Mouse (Mus musculus): ENCODE data around the gene Psd. TPM values are rescaled to one million over a fixed set of nuclear protein-coding genes. Genes with fewer than 3 reads are reported as not detected.

The Psd gene
- polyA plus RNA-seq, 1 experiment: 7.6 TPM

DNA sequence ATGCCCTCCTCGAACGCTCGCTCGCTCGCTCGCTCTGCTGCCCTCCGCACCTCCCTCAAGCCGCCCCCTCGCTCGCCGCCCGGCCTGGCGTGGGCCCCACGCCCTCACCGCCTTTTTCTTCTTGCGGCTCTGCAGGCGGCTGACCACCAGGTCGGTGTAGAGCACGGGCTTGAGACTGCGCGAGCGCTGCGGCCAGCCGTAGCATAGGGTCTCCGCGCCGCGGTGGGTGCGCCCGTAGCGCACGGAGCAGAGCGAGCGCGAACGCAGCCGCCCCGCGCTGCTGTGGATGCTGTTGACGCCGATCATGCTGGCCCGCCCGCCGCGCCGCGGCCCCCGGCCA lies 9.4 kb downstream of the Psd start:
- Histone ChIP-seq H3K9me3 (ENCODE audit: control insufficient read depth, low read length) (peaks cover 19% of the 10 kb centered on the region), H3K4me3 (replicated peaks) (peak overlapping the region; percentile 44), H3K27me3 (ENCODE audit: control insufficient read depth) (peaks cover 74% of the 10 kb centered on the region), H3K4me1 (ENCODE audit: control insufficient read depth) (peaks cover 73% of the 10 kb centered on the region), H3K36me3 (ENCODE audit: control insufficient read depth) (peaks cover 13% of the 10 kb centered on the region)
- TF ChIP-seq TAL1 (IDR thresholded peaks at IDR 0.05; ENCODE audit: low read length): no peak

DNA sequence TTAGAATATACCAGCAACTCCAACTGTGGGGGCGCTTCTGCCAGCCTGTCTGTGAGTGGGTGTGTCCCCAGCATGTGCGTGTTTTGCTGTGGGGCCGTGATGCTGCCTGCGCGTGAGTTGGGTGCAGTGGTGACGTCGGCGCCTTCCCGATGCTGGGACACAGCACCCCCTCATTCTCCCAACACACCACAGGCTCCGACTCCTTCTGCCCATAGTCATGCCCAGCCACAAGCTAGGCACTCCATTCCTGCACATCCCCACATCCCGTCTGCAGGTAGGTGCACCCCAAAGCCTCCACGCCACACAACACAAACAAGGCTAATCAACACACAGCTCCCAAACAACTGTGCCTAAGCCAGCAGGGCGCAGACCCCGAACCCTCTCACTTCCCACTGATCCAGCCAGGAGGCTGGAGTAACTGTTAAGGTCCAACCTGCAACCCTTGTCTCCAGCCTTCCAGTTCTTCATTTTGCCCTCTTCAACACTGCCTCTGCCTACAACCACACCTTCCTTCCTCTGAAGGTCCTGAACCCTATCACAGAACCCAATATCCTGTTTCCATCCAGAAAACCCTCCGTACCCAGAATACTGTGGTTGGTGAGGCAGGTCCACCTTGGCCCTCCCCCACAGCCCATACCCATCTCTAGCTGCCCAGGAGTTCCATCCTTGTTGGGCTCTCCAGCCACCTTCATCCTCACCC lies 10.0 kb downstream of the Psd start:
- peaks cover 69% of the 10 kb centered on the region for H3K27me3 ChIP-seq (ENCODE audit: control insufficient read depth)
- peaks cover 18% of the 10 kb centered on the region for H3K36me3 ChIP-seq (ENCODE audit: control insufficient read depth)
- H3K4me1 ChIP-seq (ENCODE audit: control insufficient read depth): peaks cover 77% of the 10 kb centered on the region
- peaks cover 19% of the 10 kb centered on the region for H3K9me3 ChIP-seq (ENCODE audit: control insufficient read depth, low read length)
- peak overlapping the region; percentile 64 for H3K4me3 ChIP-seq (replicated peaks)
- TF ChIP-seq GATA1 (IDR thresholded peaks at IDR 0.05; ENCODE audit: low read length): no peak
- TF ChIP-seq TAL1 (IDR thresholded peaks at IDR 0.05; ENCODE audit: low read length): no peak

DNA sequence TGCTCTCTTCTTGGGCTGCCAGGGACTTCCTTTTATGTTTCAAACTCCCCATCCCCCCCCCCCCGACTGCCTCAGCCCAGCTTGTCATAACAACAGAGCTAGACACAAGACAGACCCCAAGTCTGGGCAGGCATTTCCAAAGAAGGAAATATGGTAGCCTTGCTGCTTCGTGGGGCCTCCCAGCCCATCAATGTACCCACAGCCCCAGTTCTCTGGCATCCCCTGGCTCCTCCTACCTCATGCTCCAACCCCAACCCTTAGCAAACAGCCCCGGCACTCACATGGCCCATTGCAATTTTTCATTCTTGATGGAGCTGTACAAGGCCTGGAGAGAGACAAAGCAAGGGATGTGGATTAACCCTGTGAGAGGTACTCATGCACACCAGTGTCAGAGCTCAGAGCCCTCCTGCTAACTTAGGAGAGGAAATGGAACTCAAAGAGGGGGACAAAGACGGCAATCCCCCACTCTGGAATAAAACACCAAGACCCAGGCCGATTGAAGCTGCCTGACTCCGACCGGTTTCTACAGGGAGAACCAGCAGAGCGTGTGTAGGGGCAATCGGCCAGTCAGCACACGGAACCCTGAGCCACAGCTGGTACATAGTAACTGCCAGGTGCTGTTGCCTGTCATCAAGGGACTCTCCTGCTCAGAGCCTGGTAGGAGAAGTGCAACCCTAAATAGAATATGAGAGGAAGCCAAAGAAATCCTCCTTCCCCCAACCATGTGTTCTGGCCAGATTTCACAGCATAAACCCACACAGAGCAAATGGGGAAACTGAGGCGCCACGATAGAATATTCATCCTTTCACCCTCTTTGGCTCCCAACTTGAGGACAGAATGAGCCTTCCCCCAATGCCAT lies 11.0 kb downstream of the Psd start:
- peaks cover 59% of the 10 kb centered on the region for H3K27me3 ChIP-seq (ENCODE audit: control insufficient read depth)
- no peak for TF ChIP-seq GATA1 (IDR thresholded peaks at IDR 0.05; ENCODE audit: low read length)
- TF ChIP-seq TAL1 (IDR thresholded peaks at IDR 0.05; ENCODE audit: low read length): no peak
- H3K4me3 ChIP-seq (replicated peaks): peak overlapping the region; percentile 64
- peaks cover 19% of the 10 kb centered on the region for H3K9me3 ChIP-seq (ENCODE audit: control insufficient read depth, low read length)
- H3K4me1 ChIP-seq (ENCODE audit: control insufficient read depth): peaks cover 87% of the 10 kb centered on the region
- H3K36me3 ChIP-seq (ENCODE audit: control insufficient read depth): peaks cover 29% of the 10 kb centered on the region

DNA sequence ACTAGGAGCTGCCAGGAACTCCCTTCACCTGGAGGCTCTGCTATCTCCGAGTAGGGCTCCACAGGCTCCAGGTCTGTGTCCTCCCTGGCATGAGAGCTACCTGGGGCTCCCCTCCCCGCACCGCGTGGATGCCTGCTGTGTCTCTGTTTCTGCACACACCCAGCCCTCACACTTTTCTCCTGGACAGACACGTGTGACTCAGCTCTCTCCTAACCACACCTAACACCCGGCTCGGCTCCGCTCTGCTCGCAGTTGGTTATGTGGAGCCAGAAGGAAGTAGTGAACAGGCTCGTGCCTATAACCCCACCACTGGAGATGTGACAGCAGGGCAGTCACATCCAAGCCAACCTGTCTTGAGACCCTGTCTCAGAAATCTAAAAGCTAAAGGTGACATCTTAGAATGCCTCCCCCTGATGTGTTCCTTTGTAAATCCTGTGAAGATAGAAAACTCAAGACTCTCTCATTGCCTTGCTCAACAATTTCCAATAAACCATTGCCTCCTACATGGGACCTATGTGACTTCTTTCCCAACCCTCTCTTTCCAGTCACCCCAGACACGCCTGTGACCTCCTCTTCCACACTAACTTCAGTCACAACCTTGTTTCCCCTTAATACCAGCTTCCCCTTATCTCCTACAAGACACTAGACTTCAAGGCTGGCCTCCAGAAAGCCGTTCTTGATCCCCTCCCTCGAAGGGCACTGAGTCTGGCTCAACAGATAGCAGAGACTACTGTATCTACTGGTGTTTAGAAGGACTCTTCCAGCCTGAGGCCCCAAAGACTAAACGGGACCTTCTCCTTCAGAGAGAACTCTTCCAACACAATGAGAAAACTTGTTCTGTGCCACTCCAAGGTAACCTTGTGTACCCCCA lies 11.8 kb downstream of the Psd start:
- H3K9me3 ChIP-seq (ENCODE audit: control insufficient read depth, low read length): peaks cover 17% of the 10 kb centered on the region
- peaks cover 50% of the 10 kb centered on the region for H3K27me3 ChIP-seq (ENCODE audit: control insufficient read depth)

DNA sequence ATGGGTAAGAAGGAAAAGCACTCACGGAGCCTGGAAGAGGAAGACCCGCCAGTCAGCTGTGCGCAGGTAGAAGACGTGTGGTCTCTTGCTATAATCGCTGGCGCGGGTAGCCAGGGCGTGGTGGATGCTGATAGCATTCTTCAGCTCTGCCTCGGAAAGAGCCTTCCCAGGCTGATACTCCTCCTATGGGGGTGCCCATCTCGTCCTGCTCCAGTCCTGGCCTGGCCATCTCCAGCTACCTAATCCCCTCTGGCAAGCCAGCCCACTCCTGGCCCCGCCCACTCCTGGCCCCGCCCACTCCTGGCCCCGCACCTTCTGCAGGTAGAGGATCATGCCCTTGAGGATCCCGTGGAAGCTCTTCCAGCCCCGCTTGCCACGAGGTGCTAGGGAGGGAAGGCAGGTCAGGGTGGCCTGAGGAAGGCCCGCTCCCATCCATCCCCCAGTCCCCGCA lies 12.8 kb downstream of the Psd start:
- peaks cover 41% of the 10 kb centered on the region for H3K27me3 ChIP-seq (ENCODE audit: control insufficient read depth)
- H3K4me1 ChIP-seq (ENCODE audit: control insufficient read depth): peaks cover 97% of the 10 kb centered on the region
- peak overlapping the region; percentile 64 for H3K4me3 ChIP-seq (replicated peaks)
- no peak for TF ChIP-seq TAL1 (IDR thresholded peaks at IDR 0.05; ENCODE audit: low read length)
- TF ChIP-seq GATA1 (IDR thresholded peaks at IDR 0.05; ENCODE audit: low read length): no peak
- H3K36me3 ChIP-seq (ENCODE audit: control insufficient read depth): peaks cover 47% of the 10 kb centered on the region
- H3K9me3 ChIP-seq (ENCODE audit: control insufficient read depth, low read length): peaks cover 15% of the 10 kb centered on the region

More for the DNA sequence above, 11.8 kb downstream of the Psd start:
- Histone ChIP-seq H3K36me3 (ENCODE audit: control insufficient read depth) (peaks cover 37% of the 10 kb centered on the region), H3K4me1 (ENCODE audit: control insufficient read depth) (peaks cover 93% of the 10 kb centered on the region), H3K4me3 (replicated peaks) (peak overlapping the region; percentile 64)
- TF ChIP-seq TAL1 (IDR thresholded peaks at IDR 0.05; ENCODE audit: low read length) (peak; percentile 70), GATA1 (IDR thresholded peaks at IDR 0.05; ENCODE audit: low read length) (peak; percentile 75)

DNA sequence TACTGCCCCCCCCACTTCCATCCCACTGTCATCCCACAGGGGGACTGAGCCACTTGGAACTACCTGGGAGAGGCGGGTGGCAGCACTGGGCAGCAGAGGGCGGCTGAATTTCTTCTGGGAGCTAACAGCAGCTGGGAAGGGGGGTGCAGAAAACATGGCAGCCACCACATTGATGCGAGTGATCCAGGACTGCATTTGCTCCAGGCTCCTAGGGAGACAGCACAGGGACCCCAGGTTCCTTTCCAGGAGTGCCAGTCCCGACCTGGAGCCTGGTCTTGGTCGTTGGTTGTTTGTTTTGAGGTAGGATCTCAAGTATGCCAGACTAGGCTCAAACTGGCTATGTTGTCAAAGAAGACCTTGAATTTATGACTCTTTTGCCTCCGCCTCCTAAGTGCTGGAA lies 13.4 kb downstream of the Psd start:
- Histone ChIP-seq H3K9me3 (ENCODE audit: control insufficient read depth, low read length) (peaks cover 9% of the 10 kb centered on the region), H3K27me3 (ENCODE audit: control insufficient read depth) (peaks cover 35% of the 10 kb centered on the region), H3K4me1 (ENCODE audit: control insufficient read depth) (peaks cover 97% of the 10 kb centered on the region), H3K4me3 (replicated peaks) (peak overlapping the region; percentile 64), H3K36me3 (ENCODE audit: control insufficient read depth) (peaks cover 52% of the 10 kb centered on the region)
- no peak for TF ChIP-seq GATA1 (IDR thresholded peaks at IDR 0.05; ENCODE audit: low read length)

DNA sequence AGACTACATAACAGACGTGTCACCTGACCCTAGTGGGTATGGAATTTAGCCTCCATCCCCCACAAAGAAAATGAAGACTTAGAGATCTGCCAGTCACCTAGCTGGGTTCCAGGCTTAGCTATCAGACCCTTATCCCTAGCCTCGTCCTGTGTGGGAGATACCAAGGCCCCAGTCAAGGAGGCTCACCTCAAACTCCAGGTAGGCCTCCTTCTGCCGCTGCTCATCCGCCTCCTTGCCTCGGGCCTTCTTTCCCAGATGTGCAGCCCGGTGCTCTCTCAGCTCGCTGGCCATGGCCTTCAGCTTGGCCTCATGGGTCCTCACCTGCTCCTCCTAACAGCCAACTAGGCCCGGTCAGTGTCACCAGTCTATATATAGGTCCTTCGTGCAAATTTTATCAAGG lies 13.8 kb downstream of the Psd start:
- Histone ChIP-seq H3K36me3 (ENCODE audit: control insufficient read depth) (peaks cover 57% of the 10 kb centered on the region), H3K27me3 (ENCODE audit: control insufficient read depth) (peaks cover 30% of the 10 kb centered on the region), H3K4me3 (replicated peaks) (peak overlapping the region; percentile 64), H3K4me1 (ENCODE audit: control insufficient read depth) (peaks cover 97% of the 10 kb centered on the region), H3K9me3 (ENCODE audit: control insufficient read depth, low read length) (peaks cover 6% of the 10 kb centered on the region)
- TF ChIP-seq GATA1 (IDR thresholded peaks at IDR 0.05; ENCODE audit: low read length): no peak
- TF ChIP-seq TAL1 (IDR thresholded peaks at IDR 0.05; ENCODE audit: low read length): no peak

DNA sequence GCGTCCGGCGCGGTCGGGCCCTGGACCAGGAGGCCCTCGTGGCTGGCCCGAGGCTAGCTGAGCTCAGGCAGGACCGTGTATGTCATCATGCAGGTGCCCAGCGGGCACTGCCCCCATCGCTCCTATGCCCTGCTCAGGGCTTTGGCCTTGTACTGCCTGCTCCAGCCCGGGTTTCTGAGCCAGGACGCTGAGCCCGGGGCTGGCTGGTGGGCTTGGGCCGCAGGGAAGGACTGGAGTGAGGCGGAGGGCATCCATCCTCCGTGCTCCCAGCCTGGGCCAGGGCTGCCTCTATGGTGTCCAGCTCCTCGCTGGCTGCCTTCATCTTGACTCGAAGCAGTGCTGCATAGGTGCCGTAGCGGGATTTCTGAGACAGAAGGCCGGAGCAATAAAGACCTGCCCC lies 14.4 kb downstream of the Psd start:
- Histone ChIP-seq H3K36me3 (ENCODE audit: control insufficient read depth) (peaks cover 62% of the 10 kb centered on the region), H3K27me3 (ENCODE audit: control insufficient read depth) (peaks cover 25% of the 10 kb centered on the region), H3K9me3 (ENCODE audit: control insufficient read depth, low read length) (peaks cover 4% of the 10 kb centered on the region; the same call in 1 of the 2 replicates), H3K4me3 (replicated peaks) (peak overlapping the region; percentile 14), H3K4me1 (ENCODE audit: control insufficient read depth) (peaks cover 94% of the 10 kb centered on the region)
- no peak for TF ChIP-seq GATA1 (IDR thresholded peaks at IDR 0.05; ENCODE audit: low read length)
- no peak for TF ChIP-seq TAL1 (IDR thresholded peaks at IDR 0.05; ENCODE audit: low read length)

Data from erythroblast, embryonic 14.5 days (primary cell).